Mouse (Mus musculus) liver, postnatal 0 days (tissue): ENCODE measurements around the gene Megf8.

ENCODE experiments used
- CTCF ChIP-seq: sonication (generic); IDR thresholded peaks from 2 replicates; pipeline ENCODE4 v1.5.1; 2016; ENCODE audit warnings: antibody characterized with exemption, low read depth
- EP300 ChIP-seq: IDR thresholded peaks from 2 replicates; pipeline ENCODE4 v1.6.1; 2016; ENCODE audit warnings: antibody characterized with exemption, low read depth, mild to moderate bottlenecking

DNA sequence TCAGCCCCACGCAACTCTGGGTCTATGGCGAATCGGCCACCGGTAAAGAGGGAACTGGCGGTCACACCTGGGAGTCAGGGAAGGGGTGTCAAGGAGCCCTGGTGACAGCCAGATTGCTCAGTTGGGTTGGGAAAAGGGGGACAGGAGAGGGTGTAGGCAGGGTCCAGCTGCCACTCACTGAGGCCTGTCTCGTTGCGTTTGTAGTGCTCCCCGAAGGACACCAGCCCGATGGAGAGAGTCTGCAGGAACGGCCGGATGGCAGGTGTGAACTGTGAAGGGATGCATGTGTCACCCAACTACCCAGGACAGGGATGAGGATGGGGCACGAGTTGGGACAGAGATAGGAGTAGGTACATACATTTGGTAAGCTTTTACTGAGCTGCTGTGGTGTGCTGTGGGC, 68.3 kb downstream of the Megf8 start:
- no peak for TF ChIP-seq CTCF
- no peak for TF ChIP-seq EP300
